Mouse (Mus musculus): ENCODE data around the gene Dmbt1. TPM values are rescaled to one million over a fixed set of nuclear protein-coding genes. Genes with fewer than 3 reads are reported as not detected.

The Dmbt1 gene
- total RNA-seq, 4 experiments from 2014 or later: 0.06 TPM; not detected in 3

Other genes starting within 250 kb of the Dmbt1 start
- 100 to 1,000 TPM in 1 of 4 experiments, 10 to 100 TPM in 3; 94.6 to 101 (median 96.9) TPM for gene Plekha1, start 166.3 kb upstream of the Dmbt1 start, total RNA-seq (2022)
- 100 to 1,000 TPM; 156 to 180 (median 161) TPM for gene Htra1, start 95.9 kb upstream of the Dmbt1 start, total RNA-seq (2022)
- not detected for gene 4933402N03Rik, start 114.3 kb downstream of the Dmbt1 start, total RNA-seq (2022)
- gene 5430419D17Rik, start 142.3 kb downstream of the Dmbt1 start, total RNA-seq (2022): not detected

Measured in left cerebral cortex, adult 8-10 months (tissue).